Mouse (Mus musculus): ENCODE data around the gene Il19. TPM values are rescaled to one million over a fixed set of nuclear protein-coding genes. Genes with fewer than 3 reads are reported as not detected.

Il19 gene
- polyA plus RNA-seq, 1 experiment from 2014 or later: not detected

DNA sequence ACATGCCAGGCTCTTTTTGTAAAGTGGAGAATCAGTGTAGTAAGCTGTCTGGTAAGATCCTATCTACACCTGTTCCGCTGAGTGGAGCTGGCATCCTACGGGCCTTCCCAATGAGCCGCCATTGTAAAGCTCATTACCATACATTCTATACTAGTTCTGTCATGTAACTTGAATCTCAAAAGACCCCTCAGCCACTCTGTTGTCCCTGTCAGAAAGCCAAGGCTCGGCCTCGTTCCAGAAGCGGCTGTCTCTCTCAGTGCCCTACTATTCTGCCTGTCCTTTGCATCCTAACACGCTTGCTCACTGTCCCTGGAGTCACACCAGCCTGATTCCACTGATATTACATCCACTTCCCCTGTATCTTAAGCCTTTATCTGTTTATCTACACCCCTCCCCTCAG, 1.7 kb downstream of the Il19 start:
- H3K27me3 ChIP-seq (replicated peaks; ENCODE audit: control insufficient read depth, insufficient read depth, low read length): no peaks in the 10 kb centered on the region
- 90% methylated on average over 7 of the region's 7 CpGs for WGBS
- H3K9me3 ChIP-seq (ENCODE audit: control insufficient read depth, low read length): no peaks in the 10 kb centered on the region
- ATAC-seq (replicated peaks; ENCODE audit: low FRiP score, low TSS enrichment, low read depth): no peak
- H3K4me1 ChIP-seq (replicated peaks; ENCODE audit: control insufficient read depth, insufficient read depth, low read length): peaks cover 14% of the 10 kb centered on the region; the same call in 1 of the 2 replicates
- H3K36me3 ChIP-seq (ENCODE audit: control insufficient read depth, insufficient read depth, low read length): no peaks in the 10 kb centered on the region
- H3K9ac ChIP-seq (ENCODE audit: low read length): no peak overlapping the region
- no peak overlapping the region for H3K27ac ChIP-seq (ENCODE audit: low read depth)
- H3K4me3 ChIP-seq (ENCODE audit: low read depth, low read length): no peak overlapping the region
- no peak overlapping the region for H3K4me2 ChIP-seq (ENCODE audit: low read length)
- no peak for DNase-seq (ENCODE audit: low spot score)

DNA sequence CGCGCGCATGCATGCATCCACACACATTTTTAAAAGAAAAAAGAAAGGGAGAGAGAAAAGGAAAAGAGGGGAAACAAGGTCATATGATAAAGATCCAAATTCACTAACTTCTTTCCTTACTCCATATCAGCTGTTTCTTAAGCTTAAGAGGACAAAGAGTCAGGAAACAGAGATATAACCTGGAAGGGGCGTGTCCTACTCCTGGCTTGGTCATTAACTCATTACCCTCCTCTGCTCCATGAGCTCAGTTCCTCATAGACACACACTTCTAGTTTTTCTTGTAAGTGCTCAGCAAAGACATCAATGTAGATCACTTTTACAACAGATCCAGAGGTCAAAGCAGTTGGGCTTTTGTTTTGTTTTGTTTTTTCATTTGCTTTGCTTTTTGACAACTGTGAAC, 2.7 kb downstream of the Il19 start:
- H3K4me1 ChIP-seq (replicated peaks; ENCODE audit: control insufficient read depth, insufficient read depth, low read length): peaks cover 12% of the 10 kb centered on the region; the same call in 1 of the 2 replicates

DNA sequence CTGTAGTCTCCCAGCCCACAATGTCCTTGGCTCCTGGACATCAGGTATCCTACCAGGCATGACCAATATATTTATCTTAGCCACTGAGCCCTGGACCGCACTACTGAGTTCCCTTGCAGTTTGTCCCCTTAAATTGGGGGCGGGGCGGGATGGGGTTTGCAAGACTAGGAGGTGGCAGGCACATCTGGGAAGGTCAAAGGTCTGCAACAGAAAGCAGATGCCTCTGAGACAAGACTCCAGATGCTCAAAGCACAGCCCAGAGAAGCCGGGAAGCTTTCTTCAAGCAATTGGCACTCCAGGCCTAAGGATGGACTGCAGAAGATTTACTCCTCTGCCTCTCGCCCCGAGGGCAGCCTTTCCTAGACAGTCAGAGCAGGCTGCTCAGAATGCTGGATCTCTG, 3.6 kb downstream of the Il19 start:
- H3K4me2 ChIP-seq (ENCODE audit: low read length): no peak overlapping the region
- H3K9me3 ChIP-seq (ENCODE audit: control insufficient read depth, low read length): no peaks in the 10 kb centered on the region
- DNase-seq (ENCODE audit: low spot score) (no peak), ATAC-seq (replicated peaks; ENCODE audit: low FRiP score, low TSS enrichment, low read depth) (no peak)
- H3K27ac ChIP-seq (ENCODE audit: low read depth): no peak overlapping the region
- no peaks in the 10 kb centered on the region for H3K36me3 ChIP-seq (ENCODE audit: control insufficient read depth, insufficient read depth, low read length)
- H3K4me1 ChIP-seq (replicated peaks; ENCODE audit: control insufficient read depth, insufficient read depth, low read length): 0 out of 2 replicates have a peak, but pooled peaks cover 6% of the 10 kb centered on the region
- H3K27me3 ChIP-seq (replicated peaks; ENCODE audit: control insufficient read depth, insufficient read depth, low read length): no peaks in the 10 kb centered on the region
- H3K9ac ChIP-seq (ENCODE audit: low read length): no peak overlapping the region
- no peak overlapping the region for H3K4me3 ChIP-seq (ENCODE audit: low read depth, low read length)
- 33% methylated on average over 6 of the region's 6 CpGs for WGBS

More for the DNA sequence above, 2.7 kb downstream of the Il19 start:
- Histone ChIP-seq H3K4me3 (ENCODE audit: low read depth, low read length) (no peak overlapping the region), H3K27ac (ENCODE audit: low read depth) (no peak overlapping the region), H3K27me3 (replicated peaks; ENCODE audit: control insufficient read depth, insufficient read depth, low read length) (no peaks in the 10 kb centered on the region), H3K36me3 (ENCODE audit: control insufficient read depth, insufficient read depth, low read length) (no peaks in the 10 kb centered on the region), H3K4me2 (ENCODE audit: low read length) (no peak overlapping the region), H3K9ac (ENCODE audit: low read length) (no peak overlapping the region), H3K9me3 (ENCODE audit: control insufficient read depth, low read length) (no peaks in the 10 kb centered on the region)
- no peak for DNase-seq (ENCODE audit: low spot score)
- 84% methylated on average over 4 of the region's 4 CpGs for WGBS
- no peak for ATAC-seq (replicated peaks; ENCODE audit: low FRiP score, low TSS enrichment, low read depth)

DNA sequence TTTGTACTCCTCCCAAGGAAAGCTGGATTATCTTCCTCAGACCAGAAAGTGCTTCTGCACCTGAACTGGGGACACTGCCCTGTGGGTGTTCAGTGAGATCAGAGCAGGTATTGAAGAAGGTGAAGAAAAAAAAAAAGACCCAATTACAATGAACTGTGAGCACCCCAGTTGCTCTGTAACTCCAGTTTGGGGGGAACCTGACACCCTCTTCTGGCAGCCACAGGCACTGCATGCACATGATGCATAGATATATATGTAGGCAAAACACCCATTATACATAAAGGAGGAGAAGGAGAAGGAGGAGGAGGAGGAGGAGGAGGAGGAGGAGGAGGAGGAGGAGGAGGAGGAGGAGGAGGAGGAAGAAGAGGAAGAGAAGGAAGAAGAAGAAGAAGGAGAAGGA, 13.4 kb downstream of the Il19 start:
- no peak for ATAC-seq (replicated peaks; ENCODE audit: low FRiP score, low TSS enrichment, low read depth)
- Histone ChIP-seq H3K4me3 (ENCODE audit: low read depth, low read length) (no peak overlapping the region), H3K9me3 (ENCODE audit: control insufficient read depth, low read length) (no peaks in the 10 kb centered on the region), H3K27ac (ENCODE audit: low read depth) (no peak overlapping the region), H3K4me2 (ENCODE audit: low read length) (no peak overlapping the region), H3K4me1 (replicated peaks; ENCODE audit: control insufficient read depth, insufficient read depth, low read length) (no peaks in the 10 kb centered on the region), H3K9ac (ENCODE audit: low read length) (no peak overlapping the region), H3K27me3 (replicated peaks; ENCODE audit: control insufficient read depth, insufficient read depth, low read length) (no peaks in the 10 kb centered on the region), H3K36me3 (ENCODE audit: control insufficient read depth, insufficient read depth, low read length) (no peaks in the 10 kb centered on the region)
- DNase-seq (ENCODE audit: low spot score): no peak

DNA sequence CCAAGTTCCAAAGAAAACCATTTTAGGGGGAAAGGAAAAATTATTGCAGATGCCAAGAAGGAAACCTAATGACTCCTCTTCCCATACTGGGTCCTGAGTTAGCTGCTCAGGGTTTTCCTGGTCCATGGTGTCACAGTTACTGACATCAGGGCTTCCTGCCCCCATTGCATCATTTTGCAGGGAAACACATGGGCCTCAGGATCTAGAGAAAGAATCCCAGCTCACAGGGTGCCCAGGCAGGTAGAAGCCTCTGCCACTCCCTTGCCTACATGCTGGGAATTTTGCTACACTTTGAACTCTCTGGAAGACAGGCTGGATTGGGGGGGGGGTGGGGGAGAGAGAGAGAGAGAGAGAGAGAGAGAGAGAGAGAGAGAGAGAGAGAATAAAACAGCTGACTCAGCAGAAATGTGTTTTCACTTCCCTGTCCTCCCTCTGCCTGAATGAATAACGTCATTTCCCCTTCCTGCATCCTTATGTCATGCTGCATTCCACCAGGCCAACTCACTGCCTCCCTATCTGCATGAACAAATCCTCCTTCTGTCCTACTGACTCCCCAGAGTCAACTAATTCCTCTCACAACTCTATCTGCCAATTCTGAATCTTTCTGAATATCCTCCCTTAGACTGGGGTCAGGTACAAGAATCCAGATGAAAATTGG, 21.5 kb downstream of the Il19 start:
- Histone ChIP-seq H3K27ac (ENCODE audit: low read depth) (no peak overlapping the region), H3K4me3 (ENCODE audit: low read depth, low read length) (no peak overlapping the region), H3K4me1 (replicated peaks; ENCODE audit: control insufficient read depth, insufficient read depth, low read length) (no peaks in the 10 kb centered on the region), H3K36me3 (ENCODE audit: control insufficient read depth, insufficient read depth, low read length) (no peaks in the 10 kb centered on the region), H3K9ac (ENCODE audit: low read length) (no peak overlapping the region), H3K27me3 (replicated peaks; ENCODE audit: control insufficient read depth, insufficient read depth, low read length) (no peaks in the 10 kb centered on the region), H3K9me3 (ENCODE audit: control insufficient read depth, low read length) (no peaks in the 10 kb centered on the region), H3K4me2 (ENCODE audit: low read length) (no peak overlapping the region)
- 9% methylated on average over 1 of the region's 1 CpGs for WGBS
- DNase-seq (ENCODE audit: low spot score) (no peak), ATAC-seq (replicated peaks; ENCODE audit: low FRiP score, low TSS enrichment, low read depth) (no peak)

DNA sequence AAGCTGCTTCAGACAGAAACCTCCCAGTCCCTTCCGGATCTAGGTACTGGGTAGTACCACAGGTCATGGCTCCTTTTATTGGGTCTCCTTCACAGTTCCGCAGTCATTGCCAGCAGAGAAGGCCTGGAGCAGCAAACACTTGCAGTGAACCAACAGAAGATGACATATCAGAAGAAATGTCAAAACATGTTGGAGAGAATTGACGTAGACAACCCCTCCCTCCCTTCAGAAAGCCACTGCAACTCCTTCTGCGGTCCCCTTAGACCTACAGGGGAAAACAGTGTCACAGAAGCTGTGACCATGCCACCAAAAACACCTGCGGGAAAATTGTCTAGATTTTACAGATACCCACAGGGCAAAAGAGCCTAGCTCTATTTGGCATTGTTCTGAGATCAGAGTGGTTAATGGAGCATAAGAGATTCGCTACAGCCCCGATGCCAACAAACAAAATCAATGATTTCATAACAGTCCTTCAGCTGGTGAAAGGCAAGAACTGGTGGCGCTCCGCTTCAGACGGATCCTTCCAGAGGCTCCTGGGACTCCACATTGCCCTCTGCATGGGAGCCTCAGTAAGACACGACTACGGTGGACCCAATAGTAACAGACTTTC, 28.4 kb downstream of the Il19 start, which contains the start of gene Il20:
TSS of gene Il20 (minus strand) at position 51 of the 610 bp plus-strand sequence.
- Histone ChIP-seq H3K27me3 (replicated peaks; ENCODE audit: control insufficient read depth, insufficient read depth, low read length) (no peaks in the 10 kb centered on the region), H3K4me2 (ENCODE audit: low read length) (no peak within 1 kb of the TSS), H3K4me3 (ENCODE audit: low read depth, low read length) (no peak within 1 kb of the TSS), H3K27ac (ENCODE audit: low read depth) (no peak within 1 kb of the TSS), H3K36me3 (ENCODE audit: control insufficient read depth, insufficient read depth, low read length) (no peaks in the 10 kb centered on the region), H3K9ac (ENCODE audit: low read length) (no peak within 1 kb of the TSS), H3K4me1 (replicated peaks; ENCODE audit: control insufficient read depth, insufficient read depth, low read length) (no peaks in the 10 kb centered on the region), H3K9me3 (ENCODE audit: control insufficient read depth, low read length) (no peaks in the 10 kb centered on the region)
- WGBS: 88% methylated on average over 12 of the region's 12 CpGs
- DNase-seq (ENCODE audit: low spot score): no peak
- ATAC-seq (replicated peaks; ENCODE audit: low FRiP score, low TSS enrichment, low read depth): no peak

DNA sequence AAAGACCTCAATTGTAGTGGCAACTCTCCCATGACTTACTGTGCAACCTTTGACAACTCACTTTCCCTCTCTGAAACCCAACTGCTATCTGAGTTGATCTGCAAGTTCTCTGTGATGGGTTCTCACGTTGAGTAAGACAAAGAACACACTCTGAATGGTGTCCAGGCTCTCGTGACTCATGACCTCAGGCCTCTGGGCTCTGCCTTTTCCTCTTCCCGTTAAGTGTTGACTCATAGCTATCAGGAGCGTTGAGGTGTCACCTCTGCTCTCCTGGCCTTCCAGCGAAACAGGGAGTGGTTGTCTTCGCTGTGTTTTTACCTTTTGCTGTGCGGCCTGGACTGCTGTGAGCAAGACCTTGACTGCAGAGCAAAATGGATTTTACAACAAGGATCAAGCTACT, 37.4 kb downstream of the Il19 start:
- Histone ChIP-seq H3K9ac (ENCODE audit: low read length) (no peak overlapping the region), H3K27ac (ENCODE audit: low read depth) (no peak overlapping the region), H3K36me3 (ENCODE audit: control insufficient read depth, insufficient read depth, low read length) (no peaks in the 10 kb centered on the region), H3K9me3 (ENCODE audit: control insufficient read depth, low read length) (no peaks in the 10 kb centered on the region), H3K4me3 (ENCODE audit: low read depth, low read length) (no peak overlapping the region), H3K4me2 (ENCODE audit: low read length) (no peak overlapping the region), H3K27me3 (replicated peaks; ENCODE audit: control insufficient read depth, insufficient read depth, low read length) (no peaks in the 10 kb centered on the region), H3K4me1 (replicated peaks; ENCODE audit: control insufficient read depth, insufficient read depth, low read length) (no peaks in the 10 kb centered on the region)
- 78% methylated on average over 7 of the region's 7 CpGs for WGBS
- ATAC-seq (replicated peaks; ENCODE audit: low FRiP score, low TSS enrichment, low read depth) (no peak), DNase-seq (ENCODE audit: low spot score) (no peak)

DNA sequence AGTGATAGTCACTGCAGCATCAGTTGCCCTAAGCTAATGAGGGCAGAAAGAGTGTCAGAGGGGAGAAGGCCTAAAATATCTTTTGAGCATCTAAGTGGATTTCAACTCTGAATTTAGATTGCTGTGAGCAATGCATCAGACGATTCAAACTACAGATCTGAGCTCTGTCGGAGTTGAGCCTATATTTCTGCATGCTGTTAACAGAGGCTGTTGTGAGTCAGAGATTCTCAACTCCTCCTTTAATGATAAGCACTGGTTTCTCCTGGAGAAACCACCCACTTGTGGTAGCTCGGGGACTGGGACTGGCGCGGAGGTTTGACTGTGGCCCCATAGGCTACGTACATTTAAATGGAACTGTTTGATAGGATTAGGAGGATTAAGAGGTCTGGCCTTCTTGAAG, 45.4 kb downstream of the Il19 start:
- ATAC-seq (replicated peaks; ENCODE audit: low FRiP score, low TSS enrichment, low read depth) (no peak), DNase-seq (ENCODE audit: low spot score) (no peak)
- Histone ChIP-seq H3K4me1 (replicated peaks; ENCODE audit: control insufficient read depth, insufficient read depth, low read length) (no peaks in the 10 kb centered on the region), H3K9me3 (ENCODE audit: control insufficient read depth, low read length) (no peaks in the 10 kb centered on the region), H3K36me3 (ENCODE audit: control insufficient read depth, insufficient read depth, low read length) (no peaks in the 10 kb centered on the region), H3K4me2 (ENCODE audit: low read length) (no peak overlapping the region), H3K27ac (ENCODE audit: low read depth) (no peak overlapping the region), H3K4me3 (ENCODE audit: low read depth, low read length) (no peak overlapping the region), H3K9ac (ENCODE audit: low read length) (no peak overlapping the region), H3K27me3 (replicated peaks; ENCODE audit: control insufficient read depth, insufficient read depth, low read length) (no peaks in the 10 kb centered on the region)
- WGBS: 70% methylated on average over 6 of the region's 6 CpGs
